Mouse (Mus musculus): Measurements from ENCODE around the gene Kif1b.
"Not testable (repeated sequence)": the region's sequence is repeated elsewhere in the genome, so short reads cannot be mapped to it uniquely, and the experiment has no call there.

The Kif1b gene

DNA sequence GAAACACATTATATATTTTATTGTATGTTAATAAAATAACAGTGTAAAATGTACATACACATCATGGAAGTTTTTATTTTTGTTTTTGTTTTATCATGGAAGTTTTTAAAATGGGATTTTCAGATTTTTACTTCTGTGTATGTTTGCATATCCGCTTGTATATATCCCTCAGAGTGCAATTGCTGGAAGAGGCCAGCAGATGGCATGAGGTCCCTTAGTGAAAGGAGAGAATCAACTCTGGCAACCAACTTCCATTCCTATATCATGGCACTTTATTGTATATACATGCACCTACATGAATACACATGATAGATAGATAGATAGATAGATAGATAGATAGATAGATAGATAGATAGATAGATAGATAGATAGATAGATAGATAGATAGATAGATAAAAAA, 34.4 kb downstream of the Kif1b start:
- DNase-seq (ENCODE audit: extremely low spot score, low spot score), result no peak

DNA sequence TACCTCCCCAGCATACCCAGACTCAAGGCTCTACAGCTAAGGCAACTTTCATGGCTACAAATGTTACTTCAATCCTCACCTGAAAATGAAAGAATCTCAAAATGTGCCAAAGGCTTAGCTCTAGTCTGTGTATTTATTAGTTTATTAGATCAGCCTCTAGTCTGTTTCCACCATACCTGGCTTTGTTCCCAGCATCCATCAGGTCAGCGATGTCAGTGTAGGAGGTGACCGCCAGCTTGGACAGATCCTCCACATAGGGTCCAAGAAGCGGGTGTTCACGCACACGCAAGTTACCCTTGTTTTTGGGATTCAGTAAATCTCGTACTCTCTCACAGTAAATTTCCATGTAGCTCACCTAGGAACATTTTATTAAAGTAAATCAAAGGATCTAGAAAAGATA, 37.0 kb downstream of the Kif1b start:
- no peak for DNase-seq (ENCODE audit: extremely low spot score, low spot score)

DNA sequence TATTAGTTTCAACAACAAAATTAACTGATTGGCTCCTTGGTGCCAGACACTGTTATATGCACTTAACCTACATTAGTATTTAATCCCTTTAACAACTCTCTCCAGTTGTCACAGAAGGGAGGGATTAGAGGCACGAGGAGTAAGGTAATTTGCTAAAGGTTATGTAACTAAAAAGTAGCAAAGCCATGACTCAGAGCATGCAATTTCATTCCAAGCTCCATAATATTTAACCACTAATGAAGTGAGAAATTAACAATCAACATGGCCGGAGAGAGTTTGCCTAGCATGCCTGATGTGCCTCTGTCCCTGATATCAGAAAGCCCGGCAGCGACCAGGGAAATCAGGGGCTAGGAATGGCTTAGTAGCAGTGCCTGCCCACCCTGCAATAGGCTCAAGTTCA, 38.5 kb downstream of the Kif1b start:
- no peak for DNase-seq (ENCODE audit: extremely low spot score, low spot score)

DNA sequence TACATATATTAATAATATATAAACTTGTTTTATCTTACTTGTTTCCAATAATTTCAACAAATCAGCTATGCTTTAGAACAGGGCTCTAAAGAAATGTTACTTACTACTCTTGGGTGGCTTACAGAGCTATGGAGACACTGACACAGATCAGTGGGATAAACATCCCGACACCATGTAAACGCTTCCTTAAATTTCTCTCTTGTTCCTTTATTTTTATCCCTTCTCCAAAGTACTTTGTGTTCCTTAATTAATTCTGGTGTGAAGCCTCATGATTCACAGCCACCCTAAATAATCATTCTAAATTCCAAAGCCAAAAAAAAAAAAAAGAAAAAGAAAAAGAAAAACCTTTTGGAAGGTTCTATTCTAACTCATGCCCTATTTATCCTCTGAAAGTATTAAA, 42.6 kb downstream of the Kif1b start:
- DNase-seq (ENCODE audit: extremely low spot score, low spot score), result no peak

DNA sequence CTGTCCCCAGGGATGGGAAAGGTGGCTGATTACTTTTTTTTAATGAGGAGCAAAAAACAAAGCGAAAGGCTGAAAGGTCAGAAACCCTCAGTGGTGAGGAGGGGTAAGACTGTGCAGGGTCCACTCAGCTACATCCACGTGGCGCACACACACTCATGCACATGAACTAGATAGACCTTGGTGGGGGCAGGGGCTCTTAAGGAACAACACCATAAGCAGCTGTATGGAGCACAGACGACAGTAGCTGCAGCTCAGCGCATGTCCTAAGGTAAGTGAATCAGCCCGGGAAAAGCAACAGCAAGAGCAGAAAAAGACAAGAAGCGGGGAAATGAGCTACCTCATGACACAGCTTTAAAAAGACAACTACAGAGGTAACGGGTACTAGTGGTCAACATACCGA, 44.3 kb downstream of the Kif1b start:
- no peak for DNase-seq (ENCODE audit: extremely low spot score, low spot score)

DNA sequence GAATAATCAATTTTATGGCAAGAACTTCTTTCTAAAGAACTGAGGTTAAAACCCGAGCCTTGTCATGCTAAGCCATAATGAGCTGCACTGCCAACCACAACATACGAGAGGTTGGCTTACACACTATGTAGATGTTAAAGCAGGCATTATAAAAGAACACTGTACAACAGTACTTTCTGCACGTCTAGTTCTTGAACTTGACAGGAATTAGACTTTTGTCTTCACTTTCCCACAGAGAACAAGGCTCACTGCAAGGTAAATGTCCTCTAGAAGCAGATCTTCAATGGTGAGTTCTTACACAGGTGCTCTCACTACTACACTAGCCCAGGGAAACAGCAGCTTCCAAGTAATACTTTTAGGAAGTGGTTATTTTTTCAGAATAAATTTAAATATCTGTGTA, 46.0 kb downstream of the Kif1b start:
- DNase-seq (ENCODE audit: extremely low spot score, low spot score), result no peak

DNA sequence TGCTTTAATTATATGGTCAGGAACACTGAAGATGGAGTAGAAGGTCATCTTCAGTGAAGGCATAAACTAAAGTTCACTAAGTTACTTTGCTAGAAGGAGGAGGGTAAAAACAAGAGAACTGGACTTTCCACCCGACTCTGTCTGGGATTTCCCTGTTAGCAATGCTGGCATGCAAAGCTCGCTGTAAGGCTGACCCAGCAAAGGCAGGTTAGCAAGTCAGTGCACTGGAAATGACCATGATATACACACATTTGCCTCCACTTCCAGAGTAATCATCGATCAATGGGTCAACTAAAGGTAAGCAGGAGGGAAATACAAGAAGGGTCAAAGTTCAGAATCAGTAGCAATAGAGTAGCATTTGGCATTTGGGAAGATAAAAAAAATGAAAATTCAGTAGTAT, 46.6 kb downstream of the Kif1b start:
- no peak for DNase-seq (ENCODE audit: extremely low spot score, low spot score)

DNA sequence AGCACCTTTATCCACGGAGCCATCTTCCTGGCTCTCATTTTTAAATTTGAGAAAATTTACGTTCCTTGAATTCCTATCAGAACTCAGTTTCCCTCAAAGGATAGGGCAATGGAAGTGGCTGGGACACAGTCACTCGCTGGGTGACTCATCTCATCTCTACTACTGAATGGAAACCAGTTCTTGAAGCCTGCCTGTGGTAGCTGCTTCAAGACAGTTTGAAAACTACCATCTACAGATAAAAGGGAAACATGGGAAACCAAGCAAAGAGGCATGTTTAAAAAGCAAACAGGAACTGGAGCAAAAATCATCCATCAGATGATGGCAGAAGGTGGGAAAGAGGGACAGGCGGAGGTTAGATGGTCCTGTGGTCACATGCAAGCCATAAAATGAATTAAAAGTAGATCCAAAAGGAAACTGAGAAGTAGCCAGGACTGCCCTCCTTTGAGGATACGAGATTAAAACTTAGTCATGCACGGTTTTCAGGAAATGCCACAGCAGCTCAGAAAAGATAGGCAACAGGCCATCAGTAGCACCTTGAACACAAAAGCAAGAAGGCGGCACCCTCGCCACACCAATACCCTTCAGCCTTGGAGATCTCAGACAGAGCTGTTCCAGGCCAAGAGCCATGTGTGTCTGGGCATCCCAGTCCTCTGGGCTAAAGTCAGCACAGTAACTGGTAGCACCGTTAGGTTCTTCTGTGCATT, 48.0 kb downstream of the Kif1b start:
- no peak for DNase-seq (ENCODE audit: extremely low spot score, low spot score)

DNA sequence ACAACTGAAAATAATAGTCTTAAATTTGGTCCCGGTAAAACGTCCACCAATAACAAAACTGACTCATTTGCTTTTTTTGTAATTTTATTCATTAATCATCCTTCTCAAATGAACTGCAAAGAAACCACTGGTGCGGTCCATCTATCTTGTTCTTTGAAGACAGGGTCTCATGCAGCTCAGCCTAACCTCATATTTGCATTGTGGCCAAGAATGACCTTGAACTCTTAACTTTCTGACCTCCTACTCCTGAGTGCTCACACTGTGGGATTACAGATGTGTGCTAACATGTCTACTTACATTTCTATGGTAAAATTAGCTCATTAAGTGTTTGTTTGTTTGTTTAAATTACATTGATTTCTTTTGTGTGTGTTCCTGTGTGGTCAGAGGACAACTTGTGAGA, 48.6 kb downstream of the Kif1b start:
- DNase-seq (ENCODE audit: extremely low spot score, low spot score), result no peak

DNA sequence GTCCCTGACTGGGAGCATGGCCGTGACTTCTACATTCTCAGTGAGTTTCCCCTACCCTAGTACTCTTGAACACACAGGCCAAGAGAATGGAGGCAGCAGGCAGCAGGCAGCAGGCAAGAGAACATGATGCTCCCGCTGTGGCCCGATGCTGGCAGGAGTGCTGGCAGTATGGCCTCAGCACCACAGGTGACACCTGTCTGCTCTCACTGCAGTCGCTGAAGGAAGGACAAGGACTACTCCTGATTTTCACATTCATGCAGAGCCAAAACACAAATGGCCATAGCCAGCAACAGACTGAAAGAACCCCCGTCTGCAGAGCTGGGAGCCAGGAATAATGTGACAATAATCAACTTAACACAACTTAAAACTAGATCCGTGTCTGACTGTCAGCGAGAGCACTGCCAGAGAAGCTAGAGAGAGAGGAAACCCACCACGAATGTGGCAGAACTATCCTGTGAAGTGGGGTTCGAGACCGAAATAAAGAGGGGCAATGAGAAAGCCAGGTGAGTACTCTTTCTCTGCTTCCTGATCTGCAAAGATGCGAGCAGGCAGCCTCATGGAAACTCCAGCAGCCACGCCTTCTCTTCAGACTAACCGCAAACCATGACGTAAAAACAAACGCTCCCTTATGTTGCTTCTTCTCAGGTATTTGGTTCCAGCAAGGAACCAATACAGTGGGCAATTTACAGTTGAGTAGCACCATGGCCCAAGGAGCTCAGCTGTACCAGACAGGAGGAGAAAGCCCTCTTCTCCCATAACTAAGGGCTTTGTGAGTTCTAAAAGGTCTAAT, 50.8 kb downstream of the Kif1b start:
- no peak for DNase-seq (ENCODE audit: extremely low spot score, low spot score)

DNA sequence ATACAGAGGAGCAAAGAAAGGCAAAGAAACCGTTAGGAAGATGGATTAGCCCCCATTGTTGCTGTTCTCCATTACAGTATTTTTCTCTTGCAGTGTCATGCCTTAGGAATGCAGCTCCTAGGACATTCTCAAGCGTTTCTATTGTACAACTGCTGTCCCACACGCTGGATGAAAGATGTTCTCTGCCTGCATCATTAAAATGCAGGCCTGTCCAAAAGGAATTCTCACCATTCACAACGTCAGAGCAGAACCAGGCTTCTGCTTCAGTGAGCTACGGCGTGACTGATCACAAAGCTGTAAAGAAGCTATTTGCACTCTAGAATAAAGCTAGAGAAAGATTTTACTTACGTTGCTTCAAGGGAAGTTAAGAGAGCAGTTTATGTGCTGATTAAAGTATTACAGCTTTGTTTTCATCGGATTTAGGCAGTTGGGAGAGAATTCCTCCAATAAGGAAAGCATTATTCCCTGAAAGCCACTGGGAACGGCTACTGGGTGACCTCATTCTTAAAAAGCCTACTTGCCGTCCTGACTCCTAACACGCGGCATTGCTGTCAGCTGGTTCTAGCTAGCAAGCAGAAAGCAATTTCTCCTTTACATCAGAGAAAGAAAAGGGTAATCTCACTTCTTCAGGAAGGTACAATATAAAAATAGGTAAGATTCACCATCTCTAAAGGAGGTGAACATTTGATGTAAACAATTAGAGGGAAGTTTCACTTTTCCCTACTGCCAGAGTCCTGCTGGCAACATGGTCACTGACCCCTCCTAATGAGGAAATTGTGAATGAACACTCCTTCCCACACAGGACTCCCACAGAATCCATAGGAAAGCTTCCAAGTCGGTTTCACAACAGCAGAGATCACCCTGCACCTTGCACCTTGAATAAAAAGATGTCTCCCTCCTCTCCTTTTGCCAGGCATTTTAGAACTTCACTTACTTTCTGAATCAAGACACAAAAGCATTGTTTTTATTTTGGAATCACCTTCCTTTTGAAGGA, 51.9 kb downstream of the Kif1b start:
- DNase-seq (ENCODE audit: extremely low spot score, low spot score), result no peak

DNA sequence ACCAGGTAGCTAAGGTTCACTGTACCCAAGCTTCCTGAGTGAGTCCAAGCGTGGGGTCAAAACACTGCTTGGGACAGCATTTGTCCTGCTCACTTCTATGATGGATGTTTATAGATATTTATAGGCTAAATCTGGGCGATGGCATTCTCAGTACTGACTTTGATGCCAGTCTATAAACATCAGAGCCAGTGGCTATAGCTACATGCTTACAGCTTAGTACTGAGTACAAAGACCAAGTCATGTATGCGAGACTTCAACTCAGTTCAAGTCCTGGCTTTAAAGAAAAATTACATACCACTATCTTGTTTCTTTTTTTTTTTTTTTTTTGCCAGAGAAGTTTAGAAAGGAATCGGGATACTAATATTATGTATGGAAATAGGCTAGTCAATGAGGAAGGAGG, 52.7 kb downstream of the Kif1b start:
- DNase-seq (ENCODE audit: extremely low spot score, low spot score), result no peak

DNA sequence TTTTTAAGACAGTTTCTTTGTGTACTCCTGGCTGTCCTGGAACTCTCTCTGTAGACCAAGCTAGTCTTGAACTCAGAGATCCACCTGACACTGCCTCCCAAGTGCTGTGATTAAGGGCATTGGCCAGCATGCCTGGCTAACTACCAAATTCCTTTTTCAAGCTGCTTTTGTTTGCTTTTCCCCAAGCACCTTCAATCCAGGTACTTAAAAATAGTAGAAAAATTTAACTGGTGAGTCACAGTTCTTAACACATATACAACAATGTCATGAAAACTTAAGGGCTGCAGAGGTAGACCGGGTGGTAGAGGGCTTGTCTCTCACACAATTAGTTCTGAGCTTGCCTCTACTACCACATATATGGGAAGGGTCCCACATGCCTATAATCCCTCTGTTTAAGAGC, 58.2 kb downstream of the Kif1b start:
- DNase-seq (ENCODE audit: extremely low spot score, low spot score), result no peak

DNA sequence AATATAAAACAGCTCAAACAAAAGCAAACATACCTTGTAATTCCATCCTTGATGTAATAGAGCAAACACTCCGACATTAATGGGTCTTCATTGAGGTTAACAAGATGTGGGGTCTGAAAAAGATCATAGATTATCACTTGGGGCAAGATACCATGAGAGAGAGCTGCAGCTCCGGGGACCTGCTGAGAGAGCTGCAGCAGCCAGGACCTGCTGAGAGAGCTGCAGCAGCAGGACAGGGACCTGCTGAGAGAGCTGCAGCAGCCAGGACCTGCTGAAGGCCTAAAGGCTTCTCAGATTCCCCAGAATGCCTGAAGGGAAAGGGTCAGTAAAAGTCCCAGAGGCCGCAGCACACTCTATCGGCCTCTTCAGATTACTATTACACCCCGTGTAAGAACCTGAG, 59.7 kb downstream of the Kif1b start:
- no peak for DNase-seq (ENCODE audit: extremely low spot score, low spot score)

DNA sequence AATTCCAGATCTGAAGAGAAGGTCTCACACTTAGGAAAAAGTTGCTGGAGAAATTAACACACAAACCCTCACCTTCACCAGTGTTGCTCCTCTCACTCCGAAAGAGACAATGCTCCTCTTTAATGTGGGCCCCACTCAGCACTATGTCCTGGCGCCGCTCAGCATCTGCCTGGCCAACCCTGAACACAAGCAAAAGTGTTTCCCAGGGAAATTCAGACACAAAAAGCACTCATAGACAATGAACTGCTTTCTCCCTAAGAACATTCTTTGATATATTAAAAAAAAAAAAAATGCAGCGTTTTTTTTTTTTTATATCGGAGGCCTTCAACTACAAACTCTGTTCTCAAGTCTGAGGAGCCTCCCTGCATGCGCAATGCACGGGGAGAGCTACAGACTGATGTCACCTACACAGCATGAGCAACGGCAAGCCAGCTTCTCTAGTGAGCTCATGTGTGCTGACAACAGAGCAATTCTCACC, 60.3 kb downstream of the Kif1b start:
- no peak for DNase-seq (ENCODE audit: extremely low spot score, low spot score)

DNA sequence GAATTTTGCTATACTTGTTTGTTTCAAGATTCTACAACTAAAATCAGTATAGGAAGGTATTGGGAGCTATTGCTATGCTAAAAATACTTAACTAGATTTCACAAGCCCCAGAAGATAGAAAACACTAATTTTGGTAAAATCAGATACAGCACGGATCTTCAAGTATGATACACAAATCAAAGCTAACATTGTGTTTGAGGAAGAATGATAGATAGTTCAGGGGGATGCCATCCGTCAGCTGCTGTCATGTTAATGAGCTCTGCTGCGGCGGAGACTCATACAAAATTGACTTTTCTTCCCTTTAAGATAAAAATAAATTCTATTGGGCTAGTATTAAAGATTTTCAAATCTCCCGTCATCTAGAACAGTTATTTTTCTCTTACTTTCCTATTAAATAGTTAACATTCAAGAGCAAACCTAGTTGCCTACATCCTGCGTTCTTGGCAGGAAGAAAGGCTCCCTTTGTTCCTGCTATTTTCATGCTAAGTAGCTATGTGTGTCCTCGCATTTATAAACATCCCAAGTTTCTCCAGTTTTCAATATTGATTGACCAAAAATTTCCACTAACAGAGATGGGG, 60.8 kb downstream of the Kif1b start:
- no peak for DNase-seq (ENCODE audit: extremely low spot score, low spot score)

DNA sequence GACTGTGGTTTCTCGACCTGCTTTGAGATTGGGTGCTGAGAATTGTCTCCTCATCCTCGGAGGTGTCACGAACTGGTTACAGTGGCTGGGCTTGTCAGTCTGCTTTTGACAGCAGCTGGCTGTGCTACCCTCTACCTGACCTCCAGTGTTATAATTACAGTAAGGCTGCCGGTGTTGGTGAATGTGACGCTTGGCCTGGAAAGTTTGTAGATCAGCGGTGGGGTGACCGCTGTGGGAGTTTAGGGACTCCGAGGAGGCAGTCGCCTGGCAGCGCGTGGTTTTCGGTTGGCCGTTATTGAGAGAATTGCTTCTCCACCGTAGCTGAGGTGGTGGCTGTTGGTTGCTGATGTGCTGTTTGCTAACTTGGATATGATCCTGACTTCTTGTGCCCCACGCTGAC, 70.5 kb downstream of the Kif1b start:
- DNase-seq (ENCODE audit: extremely low spot score, low spot score), result no peak

DNA sequence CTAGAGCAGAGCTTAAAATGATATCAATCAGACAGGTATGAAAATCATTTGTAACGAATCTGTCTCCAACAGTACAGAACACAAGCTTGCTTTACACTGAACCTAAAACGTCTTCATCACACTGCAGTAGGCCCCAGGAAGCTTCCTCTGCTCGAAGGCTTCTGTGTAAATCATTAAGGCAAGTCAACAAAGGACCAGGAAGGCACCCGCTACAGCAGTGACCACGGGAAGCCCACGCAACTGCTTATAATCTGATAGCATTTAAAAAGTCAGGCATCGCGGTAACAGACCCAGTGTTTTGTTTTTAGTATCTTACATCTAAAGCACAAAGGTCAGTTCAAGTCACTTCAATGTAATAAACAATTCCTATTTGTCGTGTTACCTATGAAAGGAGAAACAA, 73.6 kb downstream of the Kif1b start:
- DNase-seq (ENCODE audit: extremely low spot score, low spot score), result no peak

DNA sequence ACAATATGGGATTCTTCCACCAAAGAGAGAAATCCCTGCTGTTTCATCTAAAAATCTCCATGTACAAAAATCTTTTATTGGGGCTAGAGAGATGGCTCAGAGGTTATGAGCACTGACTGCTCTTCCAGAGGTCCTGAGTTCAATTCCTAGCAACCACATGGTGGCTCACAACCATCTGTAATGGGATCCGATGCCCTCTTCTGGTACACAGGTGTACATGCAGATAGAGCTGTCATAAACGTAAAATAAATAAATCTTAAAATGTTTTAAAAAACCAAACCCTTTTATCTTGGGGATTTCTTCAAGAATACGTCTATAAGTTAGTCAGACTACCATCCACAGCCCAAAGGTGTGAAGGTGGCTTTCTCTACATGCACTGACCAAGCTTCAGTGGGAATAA, 78.8 kb downstream of the Kif1b start:
- DNase-seq (ENCODE audit: extremely low spot score, low spot score), result not testable (repeated sequence)

DNA sequence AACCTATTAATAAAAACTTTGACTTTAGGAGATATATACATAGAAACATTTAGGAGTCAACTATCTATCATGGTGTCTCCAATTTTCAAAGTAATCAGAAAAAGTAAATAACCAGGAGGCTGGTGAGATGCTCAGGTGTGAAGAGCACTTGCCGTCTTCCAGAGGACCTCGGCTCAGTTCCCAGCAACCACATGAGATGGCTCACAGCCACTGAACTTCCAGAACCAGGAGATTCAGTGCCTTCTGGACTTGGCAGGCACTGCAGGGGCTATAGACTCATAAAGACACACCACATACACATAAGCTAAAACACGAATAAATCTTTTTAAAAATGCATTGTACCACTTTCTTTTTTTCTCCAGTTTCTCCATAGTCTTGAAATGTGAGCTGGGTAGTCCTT, 79.2 kb downstream of the Kif1b start:
- DNase-seq (ENCODE audit: extremely low spot score, low spot score), result no peak

DNA sequence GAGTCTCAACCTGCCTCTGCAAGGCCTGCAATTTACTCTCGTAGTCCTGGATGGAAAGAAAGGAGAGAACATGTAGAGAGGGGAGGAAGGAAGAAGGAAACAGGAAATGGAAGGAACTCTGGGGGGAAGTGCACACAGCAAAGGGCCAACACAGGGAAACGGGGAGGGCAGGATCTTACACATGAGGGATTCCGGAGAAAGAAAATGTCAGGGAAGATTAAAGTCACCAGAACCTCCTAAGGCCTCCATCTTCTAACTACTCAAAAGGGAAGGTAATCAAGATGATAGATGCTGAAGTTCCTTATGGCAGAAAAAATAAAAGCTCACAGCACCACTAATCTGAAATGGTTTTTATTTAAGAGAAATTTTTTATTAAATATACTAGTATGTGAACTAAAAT, 81.2 kb downstream of the Kif1b start:
- no peak for DNase-seq (ENCODE audit: extremely low spot score, low spot score)
